Mouse (Mus musculus) inflammation-experienced regulatory T-cells, adult 16 weeks (primary cell): Measurements from ENCODE around the gene Evi2a. TPM values are rescaled to one million over a fixed set of nuclear protein-coding genes. Genes with fewer than 3 reads are reported as not detected.

Source experiments
- polyA plus RNA-seq: library from polyadenylated mRNA; unstranded; fragments of 100-300 nt; shearing (Covaris generic); gene quantifications from one replicate; pipeline ENCODE4 v1.2.1, GENCODE M21; 2017

The Evi2a gene
- 41.5 TPM for polyA plus RNA-seq

DNA sequence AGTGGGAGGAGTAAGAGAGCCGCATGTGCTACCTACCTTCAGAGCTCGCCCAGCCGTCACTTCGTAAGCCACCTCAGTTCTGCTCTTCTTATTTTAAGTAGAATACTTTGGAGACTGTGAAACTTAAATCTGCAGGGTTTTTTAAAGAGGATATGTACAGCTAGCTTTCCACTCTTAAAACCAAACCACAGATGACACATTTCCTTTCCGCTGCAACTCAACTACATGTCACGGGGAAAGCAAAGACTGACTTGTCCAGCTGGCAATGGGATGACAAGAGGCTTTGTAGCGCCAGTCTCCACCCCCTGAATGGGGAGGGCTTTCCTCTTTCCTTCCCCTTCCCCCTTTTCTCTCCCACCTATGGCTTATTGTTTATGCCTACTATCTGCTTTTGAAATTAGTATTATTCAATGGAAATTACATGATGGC lies at the start of gene Evi2a, which contains the start of gene Evi2:
Gene Evi2a, minus strand, starts transcription at position 277 of the 429 bp plus-strand sequence.
Gene Evi2, minus strand, starts transcription at position 257 of the 429 bp plus-strand sequence.

GRCm38 (mm10) chr11:79523560-79524309 lies 6.7 kb downstream of the Evi2a start, which contains the start of gene Evi2b:
TSS of gene Evi2b (minus strand) at chr11:79523762.

GRCm38 (mm10) chr11:79503845-79504244 lies 26.6 kb downstream of the Evi2a start, which contains the start of gene Omg:
TSS of gene Omg (minus strand) at chr11:79504084.

Other genes with a start within 250 kb of the Evi2a start
- not detected for gene Gm9964, start 233.7 kb downstream of the Evi2a start, polyA plus RNA-seq
- 1.2 TPM for gene Nf1, start 190.9 kb downstream of the Evi2a start, polyA plus RNA-seq
- not detected for gene Omg, start 26.5 kb downstream of the Evi2a start, polyA plus RNA-seq
- gene Evi2b, start 6.8 kb downstream of the Evi2a start, polyA plus RNA-seq = 79.8 TPM
- 4.9 TPM for gene Evi2, start within 50 bp of the Evi2a start, polyA plus RNA-seq
- 29.4 TPM for gene Rab11fip4, start 60.6 kb upstream of the Evi2a start, polyA plus RNA-seq